Comparison of ENCODE assay signal across 24 mouse cellular contexts in the genomic region with DNA sequence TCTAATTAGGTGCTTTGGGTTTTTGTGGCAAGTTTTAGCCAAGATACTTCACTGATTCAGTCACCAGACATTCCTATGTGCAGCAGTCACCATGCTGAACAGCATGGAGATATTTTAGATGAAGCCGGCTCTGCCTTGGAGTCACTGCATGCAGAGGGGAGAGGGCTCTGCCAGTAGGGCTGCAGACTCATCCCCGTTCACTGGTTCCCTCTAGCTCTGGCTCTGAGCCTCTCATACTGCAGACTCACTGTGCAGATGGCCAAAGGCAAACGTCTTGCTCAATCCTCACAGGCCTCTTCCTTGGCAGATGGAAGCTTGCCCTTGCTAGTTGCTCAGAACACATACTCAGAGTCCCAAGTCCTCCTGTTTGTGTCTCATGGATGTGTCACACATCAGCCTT.
DNase-seq lines count a peak whose midpoint lies in the region; ATAC-seq and TF ChIP-seq lines count a peak whose summit lies in the region.
"Had no signal": no experiment of that assay in that cellular context is flagged by ENCODE, and none has a peak within 500 bp of the region (broad histone marks: within the 10 kb centered on the region; RNA-seq: fewer than 3 reads in every experiment).

No protein-coding gene starts in this region.

- ATAC-seq in forebrain, postnatal 0 days, result peak; percentile 70
- ATAC-seq in forebrain, embryonic 14.5 days, result no peak
- ATAC-seq: activated CD4-positive, CD25-positive, alpha-beta regulatory T cell, adult 4 months; CD4-positive, CD25-positive, alpha-beta regulatory T cell, adult 4 months; forebrain, embryonic 15.5 days; Patski had no signal

- H3K4me1 ChIP-seq in forebrain, postnatal 0 days (ENCODE audit: insufficient read depth), result no peaks in the 10 kb centered on the region
- no peaks in the 10 kb centered on the region for H3K4me1 ChIP-seq in forebrain, embryonic 14.5 days (ENCODE audit: control insufficient read depth, insufficient read depth, low read length)
- H3K4me1 ChIP-seq: embryonic facial prominence, embryonic 13.5 days; embryonic facial prominence, embryonic 15.5 days; forebrain, embryonic 10.5 days; forebrain, embryonic 12.5 days; forebrain, embryonic 15.5 days had no signal

- no peaks in the 10 kb centered on the region for H3K36me3 ChIP-seq in forebrain, postnatal 0 days (ENCODE audit: insufficient read depth)
- H3K36me3 ChIP-seq in forebrain, embryonic 14.5 days (ENCODE audit: control insufficient read depth, insufficient read depth, low read length), result no peaks in the 10 kb centered on the region
- H3K36me3 ChIP-seq: embryonic facial prominence, embryonic 13.5 days; embryonic facial prominence, embryonic 15.5 days; forebrain, embryonic 10.5 days; forebrain, embryonic 12.5 days; forebrain, embryonic 15.5 days; G1E had no signal

- H3K27ac ChIP-seq in forebrain, postnatal 0 days (ENCODE audit: low read depth, low read length), result no peak overlapping the region
- H3K27ac ChIP-seq in forebrain, embryonic 14.5 days (ENCODE audit: low read depth, low read length), result no peak overlapping the region
- H3K27ac ChIP-seq: embryonic facial prominence, embryonic 13.5 days; embryonic facial prominence, embryonic 15.5 days; forebrain, embryonic 10.5 days; forebrain, embryonic 12.5 days; forebrain, embryonic 15.5 days had no signal

- no peaks in the 10 kb centered on the region for H3K27me3 ChIP-seq in forebrain, postnatal 0 days (ENCODE audit: insufficient read depth, low read length)
- H3K27me3 ChIP-seq in forebrain, embryonic 14.5 days (replicated peaks; ENCODE audit: control insufficient read depth, insufficient read depth, low read length), result no peaks in the 10 kb centered on the region
- H3K27me3 ChIP-seq: embryonic facial prominence, embryonic 13.5 days; embryonic facial prominence, embryonic 15.5 days; forebrain, embryonic 12.5 days; forebrain, embryonic 15.5 days; Patski had no signal

- no peak overlapping the region for H3K4me3 ChIP-seq in forebrain, postnatal 0 days (ENCODE audit: low read depth, low read length)
- no peak overlapping the region for H3K4me3 ChIP-seq in forebrain, embryonic 14.5 days (ENCODE audit: low read depth, low read length)
- H3K4me3 ChIP-seq: embryonic facial prominence, embryonic 13.5 days; embryonic facial prominence, embryonic 15.5 days; erythroblast, embryonic 14.5 days; forebrain, embryonic 10.5 days; forebrain, embryonic 12.5 days; forebrain, embryonic 15.5 days had no signal

- H3K4me2 ChIP-seq in forebrain, postnatal 0 days (ENCODE audit: low read depth), result no peak overlapping the region
- no peak overlapping the region for H3K4me2 ChIP-seq in forebrain, embryonic 14.5 days (ENCODE audit: low read length)
- H3K4me2 ChIP-seq: embryonic facial prominence, embryonic 13.5 days; embryonic facial prominence, embryonic 15.5 days; forebrain, embryonic 12.5 days; forebrain, embryonic 15.5 days had no signal

- DNase-seq in forebrain, postnatal 0 days, result no peak
- no peak for DNase-seq in forebrain, embryonic 14.5 days (ENCODE audit: low spot score)
- peak; percentile 82 for DNase-seq in heart, adult 11 months
- DNase-seq in heart, postnatal 25 days (ENCODE audit: low spot score), result no peak
- peak; percentile 51 for DNase-seq in Muller cell, postnatal 12 days (ENCODE audit: inconsistent ontology term)
- DNase-seq in brain, adult 2 months (ENCODE audit: low read depth, low spot score), result peak; percentile 26
- no peak for DNase-seq in lung, adult 18-20 months
- DNase-seq: B cell, adult 2 months; cerebellum, adult 11 months; cerebellum, adult 18-20 months; cerebellum, adult 8-10 months; cerebellum, adult 9-11 months; cerebellum, postnatal 14 days; cerebellum, postnatal 36 days had no signal

- no peak overlapping the region for H3K9ac ChIP-seq in forebrain, postnatal 0 days
- no peak overlapping the region for H3K9ac ChIP-seq in forebrain, embryonic 14.5 days (ENCODE audit: low read length)
- H3K9ac ChIP-seq: embryonic facial prominence, embryonic 13.5 days; embryonic facial prominence, embryonic 15.5 days; forebrain, embryonic 12.5 days; forebrain, embryonic 15.5 days had no signal

- no peak for TF ChIP-seq CTCF in forebrain, postnatal 0 days (IDR thresholded peaks at IDR 0.05; ENCODE audit: low read depth)

- WGBS in forebrain, postnatal 0 days, result 46% methylated on average over 3 of the region's 3 CpGs
- WGBS in forebrain, embryonic 14.5 days, result 53% methylated on average over 3 of the region's 3 CpGs

- intact Hi-C loops in heart, postnatal 25 days (cut with DNase I), result no loop called here

- no peaks in the 10 kb centered on the region for H3K9me3 ChIP-seq in forebrain, postnatal 0 days (ENCODE audit: low read length)
- H3K9me3 ChIP-seq in forebrain, embryonic 14.5 days (replicated peaks; ENCODE audit: control insufficient read depth, low read length), result no peaks in the 10 kb centered on the region
- H3K9me3 ChIP-seq: embryonic facial prominence, embryonic 13.5 days; embryonic facial prominence, embryonic 15.5 days; forebrain, embryonic 10.5 days; forebrain, embryonic 12.5 days; forebrain, embryonic 15.5 days had no signal

Comparison
In these comparisons a context has a peak if more than half of its experiments do, and no peak if none do; other contexts are left out.
1. DNase-seq: peak in heart, adult 11 months (single experiment), Muller cell, postnatal 12 days (single experiment) and brain, adult 2 months (single experiment); none in forebrain, postnatal 0 days (single experiment), forebrain, embryonic 14.5 days (single experiment), heart, postnatal 25 days (single experiment) and lung, adult 18-20 months (0 of 2).